Mouse (Mus musculus): Measurements from ENCODE around the gene Tcf3.

DNA sequence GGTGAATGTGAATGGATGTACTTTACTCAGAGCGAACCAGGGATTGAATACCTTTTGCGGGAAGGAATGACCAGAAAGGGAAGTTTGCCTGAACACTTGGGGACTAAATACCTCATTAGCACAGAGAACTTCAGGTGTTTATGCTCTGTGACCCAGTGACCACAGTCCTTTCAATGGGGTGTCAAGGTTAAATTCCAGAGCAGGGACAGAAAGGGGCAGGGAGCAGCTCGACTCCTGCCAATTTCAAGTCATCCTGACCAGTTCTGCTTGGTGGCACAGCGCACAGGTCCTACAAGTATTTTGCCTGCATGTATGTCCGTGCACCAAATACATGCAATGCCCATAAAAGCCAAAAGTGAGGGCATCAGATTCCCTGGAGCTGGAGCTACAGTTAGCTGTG is 31.6 kb upstream of the Tcf3 start:
- TF ChIP-seq CTCF (IDR thresholded peaks at IDR 0.05; ENCODE audit: low read depth) (no peak), EP300 (optimal IDR thresholded peaks at IDR 0.05) (no peak)
